Mouse (Mus musculus): ENCODE measurements at regions not wholly inside any gene's neighbourhood (a gene's known extent, or its start where the extent isn't known, plus 50 kb on each side); places are given as distances from the start of the nearest gene placed in this dataset.

DNA sequence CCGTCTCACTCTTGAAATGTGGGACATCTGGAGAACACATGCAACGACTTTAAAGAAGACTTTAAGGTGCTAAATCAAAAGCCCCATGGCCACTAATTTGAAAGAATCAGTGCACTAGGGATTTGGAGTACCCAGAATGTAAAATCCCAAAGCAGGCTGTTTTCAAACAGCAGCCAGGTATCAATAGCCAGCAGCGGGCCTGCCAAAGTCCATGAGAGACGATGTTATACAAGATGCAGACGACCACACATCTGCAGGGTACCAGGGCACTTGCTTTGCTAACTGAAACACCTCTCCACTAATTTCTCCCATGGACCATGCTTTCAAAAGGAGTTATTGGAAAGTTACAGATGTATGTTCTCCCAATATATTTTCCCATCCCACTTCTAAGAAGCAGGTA lies 119.9 kb upstream of the Csl start:
- H3K79me2 ChIP-seq (replicated peaks; ENCODE audit: control insufficient read depth, extremely low read depth, insufficient read depth, poor library complexity, severe bottlenecking), result no peaks in the 10 kb centered on the region
- dilution Hi-C loops (cut with MboI; ENCODE audit: extremely low pct_ligation_motif_present, extremely low pct_unique_long_range_greater_than_20kb, low sequenced_read_pairs), result no loop called here
- H3K27me3 ChIP-seq (replicated peaks), result no peaks in the 10 kb centered on the region
- no peak overlapping the region for H3K4me2 ChIP-seq (ENCODE audit: insufficient read depth, low read depth, poor library complexity, severe bottlenecking)
- in situ Hi-C loops (cut with MboI; ENCODE audit: low pct_ligation_motif_present, low pct_unique_long_range_greater_than_20kb, low sequenced_read_pairs), result no loop called here
- no peak overlapping the region for H3K27ac ChIP-seq (ENCODE audit: insufficient read depth, low read depth)
- H3K4me1 ChIP-seq (ENCODE audit: control insufficient read depth in 1 of 2, insufficient read depth in 2 of 2), result no peaks in the 10 kb centered on the region
- H3K9ac ChIP-seq (ENCODE audit: insufficient read depth, low read depth), result no peak overlapping the region
- H3K4me3 ChIP-seq (replicated peaks in 1 of 3; ENCODE audit: low read depth in 2 of 3, low read length in 2 of 3, poor library complexity in 1 of 3), result no peak overlapping the region
- no peak for DNase-seq (ENCODE audit: extremely low read depth)
- peaks cover 50% of the 10 kb centered on the region for H3K9me3 ChIP-seq (replicated peaks; ENCODE audit: low read length)
- H3K36me3 ChIP-seq (replicated peaks in 1 of 2; ENCODE audit: control insufficient read depth in 1 of 2, insufficient read depth in 1 of 2, low read length in 1 of 2), result no peaks in the 10 kb centered on the region
- TF ChIP-seq JUN (IDR thresholded peaks at IDR 0.05; ENCODE audit: insufficient read depth, low read depth, low read length) (no peak), MEF2A (IDR thresholded peaks at IDR 0.05; ENCODE audit: borderline replicate concordance, low read depth, low read length) (no peak), MXI1 (IDR thresholded peaks at IDR 0.05; ENCODE audit: low read depth, low read length) (no peak), USF2 (conservative IDR thresholded peaks at IDR 0.05; ENCODE audit: low read depth, low read length) (no peak), KAT2A (IDR thresholded peaks at IDR 0.05; ENCODE audit: insufficient replicate concordance, low read length) (no peak), ZNF384 (IDR thresholded peaks at IDR 0.05; ENCODE audit: low read depth, low read length) (no peak)

DNA sequence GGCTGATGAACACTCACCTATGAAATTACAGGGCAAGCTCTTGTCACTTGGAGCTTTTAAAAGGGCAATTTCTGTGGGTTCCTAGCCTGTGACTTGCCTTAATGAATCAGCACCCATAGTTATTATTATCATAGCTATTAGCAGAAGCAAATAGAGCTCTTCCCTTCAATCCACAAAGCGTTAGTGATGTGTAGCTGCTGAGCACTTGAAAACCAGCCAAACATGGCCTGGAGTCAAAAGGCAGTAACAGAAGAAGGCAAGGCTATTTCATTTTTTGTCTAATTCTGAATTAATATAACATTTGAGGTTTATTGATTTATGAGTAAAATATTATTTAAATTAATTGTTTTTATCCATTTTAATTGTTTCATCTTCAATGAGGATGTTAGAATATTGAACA lies 105.3 kb upstream of the Csl start:
- in situ Hi-C loops (cut with MboI; ENCODE audit: low pct_ligation_motif_present, low pct_unique_long_range_greater_than_20kb, low sequenced_read_pairs) (no loop called here), dilution Hi-C loops (cut with MboI; ENCODE audit: extremely low pct_ligation_motif_present, extremely low pct_unique_long_range_greater_than_20kb, low sequenced_read_pairs) (no loop called here)
- no peak for DNase-seq (ENCODE audit: extremely low read depth)
- no peak overlapping the region for H3K27ac ChIP-seq (ENCODE audit: insufficient read depth, low read depth)
- no peaks in the 10 kb centered on the region for H3K79me2 ChIP-seq (replicated peaks; ENCODE audit: control insufficient read depth, extremely low read depth, insufficient read depth, poor library complexity, severe bottlenecking)
- no peaks in the 10 kb centered on the region for H3K4me1 ChIP-seq (ENCODE audit: control insufficient read depth in 1 of 2, insufficient read depth in 2 of 2)
- H3K4me2 ChIP-seq (ENCODE audit: insufficient read depth, low read depth, poor library complexity, severe bottlenecking), result no peak overlapping the region
- peaks cover 42% of the 10 kb centered on the region for H3K9me3 ChIP-seq (replicated peaks; ENCODE audit: low read length)
- no peak overlapping the region for H3K9ac ChIP-seq (ENCODE audit: insufficient read depth, low read depth)
- no peaks in the 10 kb centered on the region for H3K36me3 ChIP-seq (replicated peaks in 1 of 2; ENCODE audit: control insufficient read depth in 1 of 2, insufficient read depth in 1 of 2, low read length in 1 of 2)
- no peak overlapping the region for H3K4me3 ChIP-seq (replicated peaks in 1 of 3; ENCODE audit: low read depth in 2 of 3, low read length in 2 of 3, poor library complexity in 1 of 3)
- TF ChIP-seq RCOR1 (conservative IDR thresholded peaks at IDR 0.05; ENCODE audit: low read depth, low read length) (no peak), RAD21 (IDR thresholded peaks at IDR 0.05; ENCODE audit: low read depth, low read length) (no peak), E2F4 (IDR thresholded peaks at IDR 0.05; ENCODE audit: insufficient replicate concordance, low read depth, low read length) (no peak), USF1 (IDR thresholded peaks at IDR 0.05; ENCODE audit: low read depth, low read length) (no peak), MAFK (IDR thresholded peaks at IDR 0.05; ENCODE audit: insufficient replicate concordance, low read length) (no peak), MYC (IDR thresholded peaks at IDR 0.05; ENCODE audit: low read depth, low read length) (no peak), TCF12 (IDR thresholded peaks at IDR 0.05; ENCODE audit: low read depth, low read length) (no peak), PAX5 (IDR thresholded peaks at IDR 0.05; ENCODE audit: low read length) (no peak), SMC3 (IDR thresholded peaks at IDR 0.05; ENCODE audit: low read depth, low read length) (no peak), MAX (IDR thresholded peaks at IDR 0.05; ENCODE audit: low read length) (no peak), CTCF (conservative IDR thresholded peaks at IDR 0.05 in 1 of 2, IDR thresholded peaks at IDR 0.05 in 1 of 2; ENCODE audit: low read depth in 2 of 2, low read length in 2 of 2) (no peak), ZC3H11A (IDR thresholded peaks at IDR 0.05; ENCODE audit: low read depth, low read length) (no peak), SIN3A (IDR thresholded peaks at IDR 0.05; ENCODE audit: low read length) (no peak), ZKSCAN1 (IDR thresholded peaks at IDR 0.05; ENCODE audit: borderline replicate concordance, low read depth, low read length) (no peak), EP300 (IDR thresholded peaks at IDR 0.05; ENCODE audit: low read length) (no peak)
- H3K27me3 ChIP-seq (replicated peaks), result no peaks in the 10 kb centered on the region

All from CH12.LX (cell line).